Mouse (Mus musculus): ENCODE measurements at regions not wholly inside any gene's neighbourhood (a gene's known extent, or its start where the extent isn't known, plus 50 kb on each side); places are given as distances from the start of the nearest gene placed in this dataset.

DNA sequence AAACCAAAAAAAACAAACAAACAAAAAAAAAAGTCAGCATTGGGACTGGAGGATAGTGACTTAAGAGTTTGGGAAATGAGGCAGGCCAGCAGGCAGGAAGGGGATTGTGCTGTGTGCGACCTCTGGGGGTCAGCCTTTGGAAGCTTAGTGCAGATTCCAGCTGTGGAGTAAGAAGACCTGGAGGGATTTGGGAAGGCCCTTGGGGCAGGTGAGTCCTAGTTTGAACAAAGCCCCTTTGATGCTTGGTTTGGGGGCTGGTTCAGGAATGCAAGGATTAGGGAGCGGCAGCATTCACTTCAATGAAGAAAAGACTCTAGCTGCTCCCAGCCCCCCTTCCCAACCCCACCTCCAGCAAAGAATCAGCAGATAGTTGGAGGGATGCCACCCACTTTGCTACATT is 235.6 kb upstream of the Stt3b start:
- no peak for DNase-seq (ENCODE audit: low spot score in 2 of 2)

GRCm38 (mm10) chr9:115547625-115548325 is 237.6 kb upstream of the Stt3b start:
- DNase-seq (ENCODE audit: low spot score in 2 of 2), result peak; percentile 14 to 21

- DNase-seq (ENCODE audit: low spot score in 2 of 2), result no peak
Measured at GRCm38 (mm10) chr9:115548722-115549349, 238.6 kb upstream of the Stt3b start.

DNA sequence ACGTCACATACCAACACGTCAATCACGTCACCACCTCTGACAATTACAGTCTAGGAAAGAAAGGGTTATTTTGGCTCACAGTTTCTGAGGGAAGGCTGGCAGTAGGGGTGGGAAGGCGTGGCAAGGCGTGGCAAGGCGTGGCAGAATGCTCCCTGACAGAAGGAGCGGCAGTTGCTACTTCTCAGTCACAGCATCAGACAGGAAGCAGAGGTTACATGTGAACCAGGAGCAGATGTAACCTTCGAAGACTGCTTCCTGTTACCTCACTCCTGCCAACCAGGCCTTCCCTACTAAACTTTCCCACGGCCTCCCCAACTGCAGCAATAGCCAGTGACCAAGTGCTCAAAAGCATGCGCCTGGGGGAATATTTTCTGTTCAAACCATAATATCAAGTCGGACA is 240.9 kb upstream of the Stt3b start:
- no peak for DNase-seq (ENCODE audit: low spot score in 2 of 2)

DNA sequence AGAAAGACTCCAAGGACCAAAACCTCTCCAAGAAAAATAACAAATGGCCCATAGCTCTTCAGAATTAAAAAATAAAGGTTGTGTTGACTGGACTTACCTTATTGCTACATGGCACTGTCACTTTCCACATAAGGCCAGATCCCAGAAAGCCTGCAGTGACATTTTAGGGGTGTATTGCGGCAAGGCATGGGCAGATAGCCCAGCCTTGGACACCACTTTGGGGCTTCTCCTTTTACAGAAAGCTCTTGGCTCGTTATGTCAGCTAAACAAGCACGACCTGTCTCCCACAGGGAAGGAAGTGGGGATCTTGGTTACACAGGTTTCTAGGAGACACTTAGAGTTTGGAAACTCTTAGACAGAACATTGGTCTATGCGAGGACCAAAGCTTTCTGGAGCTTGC is 241.3 kb upstream of the Stt3b start:
- DNase-seq (ENCODE audit: low spot score in 2 of 2), result no peak

GRCm38 (mm10) chr9:115558131-115558530 is 247.9 kb upstream of the Stt3b start:
- peak; percentile 41 to 50 for DNase-seq (ENCODE audit: low spot score in 2 of 2)

- no peak for DNase-seq (ENCODE audit: low spot score in 2 of 2)
Measured at GRCm38 (mm10) chr9:115559521-115559920, 249.3 kb upstream of the Stt3b start.

- no peak for DNase-seq (ENCODE audit: low spot score in 2 of 2)
Measured at GRCm38 (mm10) chr9:115561207-115561606, 251.0 kb upstream of the Stt3b start.

DNA sequence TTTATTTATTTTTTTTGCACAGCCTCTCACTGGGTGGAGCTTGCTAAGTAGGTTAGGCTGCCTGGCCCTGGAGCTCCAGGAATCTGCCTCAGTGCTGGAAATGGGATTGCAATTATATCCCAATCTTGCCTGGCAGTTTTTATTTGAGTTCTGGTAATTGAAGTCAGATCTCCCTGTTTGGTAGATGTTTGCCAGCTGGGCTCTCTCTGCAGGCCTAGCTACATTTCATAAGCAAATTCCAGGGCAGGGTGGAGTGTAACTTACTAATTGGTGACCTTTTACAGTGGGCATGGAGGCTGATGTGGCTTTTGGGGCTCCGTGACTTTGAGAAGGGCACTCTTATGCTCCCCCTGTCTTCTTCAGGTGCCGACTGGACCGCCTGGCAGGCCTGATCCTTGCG is 252.6 kb upstream of the Stt3b start:
- no peak for DNase-seq (ENCODE audit: low spot score in 2 of 2)

DNA sequence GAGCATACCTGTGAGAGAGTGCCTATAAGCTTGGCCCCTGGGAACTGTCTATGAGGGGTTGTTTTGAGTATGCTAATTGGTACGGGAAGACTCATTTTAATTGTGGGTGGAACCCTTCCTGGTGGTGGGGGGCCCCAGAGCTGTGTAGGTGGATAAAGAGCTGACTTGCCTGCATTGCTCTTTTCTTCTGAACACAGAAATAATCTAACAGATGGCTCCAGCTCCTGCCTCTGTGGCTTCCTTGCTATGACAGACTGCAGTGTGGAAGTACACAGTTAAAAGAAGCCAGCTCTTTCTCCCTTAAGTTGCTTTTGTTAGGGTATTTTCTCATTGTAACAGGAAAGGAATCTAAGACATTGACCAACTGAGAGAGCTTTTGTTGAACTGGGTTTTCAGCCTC is 254.1 kb upstream of the Stt3b start:
- DNase-seq (ENCODE audit: low spot score in 2 of 2), result no peak

- no peak for DNase-seq (ENCODE audit: low spot score in 2 of 2)
Measured at GRCm38 (mm10) chr9:115568693-115569334, 258.6 kb upstream of the Stt3b start.

DNA sequence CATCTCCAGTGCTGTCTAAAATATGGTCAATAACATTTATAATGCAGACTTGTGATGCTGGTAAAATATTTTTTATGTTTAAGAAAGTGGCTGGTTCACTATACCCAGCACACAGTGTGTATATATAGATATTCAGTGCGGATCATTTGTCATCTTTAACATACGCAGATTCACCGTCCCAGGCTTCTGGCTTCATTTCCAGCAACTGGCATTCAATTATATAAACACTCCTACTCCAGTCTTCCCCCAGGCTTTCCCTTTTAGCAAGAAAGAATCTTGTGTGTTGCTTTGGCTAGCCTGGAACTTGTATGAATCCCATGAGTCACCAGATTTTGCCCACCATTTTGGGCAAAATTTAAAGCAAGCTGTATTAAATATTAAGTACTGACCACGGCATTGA is 260.8 kb upstream of the Stt3b start:
- DNase-seq (ENCODE audit: low spot score in 2 of 2), result no peak

- no peak for DNase-seq (ENCODE audit: low spot score in 2 of 2)
Measured at GRCm38 (mm10) chr9:115581116-115581515, 270.9 kb upstream of the Stt3b start.

GRCm38 (mm10) chr9:115583548-115583947 is 273.3 kb upstream of the Stt3b start:
- DNase-seq (ENCODE audit: low spot score in 2 of 2), result no peak

GRCm38 (mm10) chr9:115584874-115585273 is 274.7 kb upstream of the Stt3b start:
- DNase-seq (ENCODE audit: low spot score in 2 of 2), result no peak

DNA sequence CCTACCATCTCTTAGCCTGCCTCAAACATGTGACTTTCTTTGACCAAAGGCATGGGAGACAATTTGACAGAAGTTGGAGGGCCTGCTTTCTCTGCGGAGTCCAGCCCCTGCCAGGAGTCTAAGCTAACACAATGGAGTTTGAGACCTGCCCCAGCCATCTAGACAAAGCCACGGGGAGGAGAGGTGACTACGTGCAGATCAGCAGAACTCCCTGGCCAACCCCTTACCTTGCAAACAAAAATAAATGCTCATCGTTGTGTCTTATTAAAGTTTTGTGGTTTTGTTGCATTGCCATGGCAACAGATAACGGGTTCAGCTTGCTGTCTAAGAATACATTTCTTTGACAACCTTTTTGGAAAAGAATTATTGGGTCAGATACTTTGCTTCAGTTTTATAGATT is 282.2 kb upstream of the Stt3b start:
- DNase-seq (ENCODE audit: low spot score in 2 of 2), result no peak

GRCm38 (mm10) chr9:115600228-115600627 is 290.0 kb upstream of the Stt3b start:
- no peak for DNase-seq (ENCODE audit: low spot score in 2 of 2)

GRCm38 (mm10) chr9:115600826-115601225 is 290.6 kb upstream of the Stt3b start:
- DNase-seq (ENCODE audit: low spot score in 2 of 2), result no peak

DNA sequence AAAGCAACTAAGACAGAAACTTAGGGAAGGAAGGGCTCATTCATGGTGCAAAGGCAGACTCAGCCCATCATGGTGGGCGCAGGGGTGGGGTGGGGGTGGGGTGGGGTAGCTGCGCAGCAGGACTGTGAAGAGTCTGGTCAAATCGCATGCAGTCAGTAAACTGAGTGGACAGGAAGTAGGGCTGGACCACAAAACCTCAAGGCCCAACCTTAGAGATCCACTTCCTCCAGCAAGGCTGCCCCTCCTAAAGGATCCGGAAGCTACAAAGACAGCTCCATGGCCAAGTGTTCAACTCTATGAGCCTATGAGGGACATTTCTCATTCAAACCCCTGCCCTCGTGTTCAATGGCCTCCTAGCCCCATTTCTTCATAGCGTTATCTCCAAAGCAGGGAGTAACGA is 292.6 kb upstream of the Stt3b start:
- DNase-seq (ENCODE audit: low spot score in 2 of 2), result no peak

DNA sequence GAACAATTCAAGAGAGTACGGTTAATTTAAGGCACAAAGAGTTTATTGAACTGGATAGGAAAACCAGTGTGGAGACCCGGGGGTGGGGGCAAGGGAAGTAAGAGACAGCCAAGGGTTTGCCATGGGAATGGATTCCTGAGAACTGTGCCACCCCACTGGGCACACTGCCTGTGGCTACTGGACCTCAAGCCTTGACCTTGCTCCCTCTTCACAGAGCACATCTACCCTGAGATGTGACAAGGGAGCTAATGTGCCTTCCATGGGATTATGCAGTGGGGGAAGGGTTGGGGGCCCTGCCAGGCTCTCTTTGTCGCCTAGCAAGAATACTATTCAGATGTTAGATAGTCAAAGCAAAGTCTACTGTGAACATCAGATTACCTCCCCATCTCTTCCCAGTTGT is 294.2 kb upstream of the Stt3b start:
- peak; percentile 68 to 77 for DNase-seq (ENCODE audit: low spot score in 2 of 2)

DNA sequence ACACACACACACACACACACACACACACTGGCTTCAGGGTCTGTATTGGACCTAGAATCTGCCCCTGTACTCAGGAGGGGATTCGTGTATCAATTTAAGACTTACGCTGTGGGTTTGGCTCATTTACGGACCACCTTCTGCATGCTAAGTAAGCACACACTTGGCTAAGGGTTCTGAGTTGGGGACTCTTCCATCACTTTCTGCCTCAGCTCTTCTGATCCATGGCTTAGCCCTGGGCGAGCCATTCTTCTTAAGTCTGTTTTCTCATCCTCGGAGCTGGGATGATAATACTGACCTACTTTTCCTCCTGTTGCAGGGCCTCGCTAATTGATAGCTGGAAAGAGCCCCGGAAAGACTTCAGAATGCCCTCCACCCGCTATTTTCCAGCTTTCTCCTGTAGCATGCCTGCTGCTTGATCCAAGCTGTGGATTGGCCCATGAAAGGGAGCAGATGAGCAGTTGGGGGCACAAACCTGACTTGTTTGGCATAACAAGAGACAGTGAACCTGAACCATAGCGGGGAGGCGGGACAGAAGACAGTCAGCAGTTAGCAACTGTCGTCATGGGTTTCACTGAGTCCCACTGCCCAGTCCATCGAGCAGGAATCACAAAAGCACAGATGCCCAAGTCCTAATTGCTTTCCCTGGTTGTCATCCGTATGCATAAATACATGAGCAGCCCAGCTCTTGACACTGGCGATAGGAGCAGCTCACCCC is 294.9 kb upstream of the Stt3b start:
- DNase-seq (ENCODE audit: low spot score in 2 of 2), result peak; percentile 36 to 39

DNA sequence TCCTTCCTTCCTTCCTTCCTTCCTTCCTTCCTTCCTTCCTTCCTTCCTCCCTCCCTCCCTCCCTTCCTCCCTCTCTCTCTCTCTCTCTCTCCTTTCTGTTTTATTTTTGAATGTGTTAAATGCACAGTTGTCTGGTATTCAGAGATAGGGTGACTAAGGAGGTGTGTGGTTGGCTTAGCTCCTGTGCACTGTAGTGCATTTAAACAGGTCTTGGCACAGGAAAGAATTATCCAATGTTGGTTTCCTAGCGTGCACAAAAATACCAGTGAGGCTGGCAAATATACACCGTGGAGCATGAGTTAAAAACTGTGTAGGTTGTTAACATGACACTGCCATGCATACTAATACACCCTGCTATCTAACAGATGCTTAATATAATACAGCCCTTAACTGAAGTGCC is 297.7 kb upstream of the Stt3b start:
- no peak for DNase-seq (ENCODE audit: low spot score in 2 of 2)

All from layer of hippocampus, postnatal 10 days (tissue).